Mouse (Mus musculus) left cerebral cortex, postnatal 14 days (tissue): Measurements from ENCODE around the gene Gm21833. TPM values are rescaled to one million over a fixed set of nuclear protein-coding genes. Genes with fewer than 3 reads are reported as not detected.
"Not testable (repeated sequence)": the region's sequence is repeated elsewhere in the genome, so short reads cannot be mapped to it uniquely, and the experiment has no call there.

ENCODE experiments used
- DNase-seq, 2 experiments: peaks; one replicate each; pipeline ENCODE4 v3.0.0; 2021 to 2022; ENCODE audit warnings: low spot score in 2 of 2, mixed read lengths in 1 of 2
- intact Hi-C: fragments of 180-260 bp; cut with DNase I; formaldehyde crosslinking; loops from one replicate; pipeline ENCODE4 v1.15.1; 2025
- long read RNA-seq, 2 experiments: library from polyadenylated mRNA; stranded (forward); transcript quantifications; one replicate each; pipeline ENCODE4 v2.0.0; 2021
- total RNA-seq, 2 experiments: library from RNA; stranded (reverse); gene quantifications; 2 replicates each; pipeline ENCODE4 v1.2.3; 2021

The Gm21833 gene
- total RNA-seq = not detected
- long read RNA-seq, experiment 1 = 0 reads
- long read RNA-seq, experiment 2 = 0 reads

- DNase-seq, intact Hi-C loops: not testable (repeated sequence)
Observed at GRCm38 (mm10) chr16:82828082-82828481, at the start of gene Gm21833. TSS of gene Gm21833 (plus strand) at chr16:82828382.

GRCm38 (mm10) chr16:82789521-82789920 is 38.7 kb upstream of the Gm21833 start:
- intact Hi-C loops = no loop called here

DNA sequence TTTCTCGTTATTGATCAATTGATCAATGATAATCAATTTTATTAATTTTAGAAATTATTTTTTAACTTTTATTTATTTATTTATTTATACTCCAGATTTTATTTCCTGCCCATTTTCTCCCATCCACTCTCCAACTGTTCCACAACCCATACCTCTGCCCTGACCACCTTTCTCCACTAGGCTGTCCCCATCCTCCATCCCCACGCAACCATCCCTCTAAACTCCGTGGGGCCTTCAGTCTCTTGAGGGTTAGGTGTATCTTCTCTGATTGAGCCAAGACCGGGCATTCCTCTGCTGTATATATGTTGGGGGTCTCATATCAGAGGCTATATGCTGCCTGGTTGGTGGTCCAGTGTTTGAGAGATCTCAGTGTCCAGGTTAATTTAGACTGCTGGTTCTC is 31.7 kb upstream of the Gm21833 start:
- no peak for DNase-seq
- intact Hi-C loops = no loop called here

More at GRCm38 (mm10) chr16:82789521-82789920, 38.7 kb upstream of the Gm21833 start:
- DNase-seq = no peak

GRCm38 (mm10) chr16:82815255-82815654 is 12.9 kb upstream of the Gm21833 start:
- intact Hi-C loops = no loop called here

GRCm38 (mm10) chr16:82816615-82817014 is 11.6 kb upstream of the Gm21833 start:
- intact Hi-C loops = no loop called here
- DNase-seq = no peak

More at GRCm38 (mm10) chr16:82815255-82815654, 12.9 kb upstream of the Gm21833 start:
- DNase-seq = no peak

GRCm38 (mm10) chr16:82855752-82856151 is 27.6 kb downstream of the Gm21833 start:
- intact Hi-C loops = no loop called here
- no peak for DNase-seq

- intact Hi-C loops = no loop called here
- no peak for DNase-seq
Observed at GRCm38 (mm10) chr16:82864590-82864989, 36.4 kb downstream of the Gm21833 start.
